Mouse (Mus musculus) kidney, embryonic 15.5 days (tissue): Measurements from ENCODE around the gene Olfr690. TPM values are rescaled to one million over a fixed set of nuclear protein-coding genes. Genes with fewer than 3 reads are reported as not detected.

Experiments used
- ATAC-seq: fragments of 200-750 bp; cut with Nextera tagmentation; replicated peaks from 2 replicates; pipeline ENCODE4 v1.8.0; 2017; ENCODE audit warnings: moderate TSS enrichment; ENCODE audit not compliant: low FRiP score
- H3K27ac ChIP-seq: fragments of 300-500 bp; sonication (generic); 2 replicates; pipeline ENCODE4 v1.5.1; 2015; ENCODE audit warnings: mild to moderate bottlenecking, inconsistent platforms
- H3K27me3 ChIP-seq: fragments of 300-500 bp; sonication (generic); 2 replicates; pipeline ENCODE4 v1.6.1; 2015; ENCODE audit warnings: inconsistent platforms
- H3K36me3 ChIP-seq: fragments of 300-500 bp; sonication (generic); 2 replicates; pipeline ENCODE4 v1.6.1; 2015; ENCODE audit warnings: inconsistent platforms
- H3K4me1 ChIP-seq: fragments of 300-500 bp; sonication (generic); 2 replicates; pipeline ENCODE4 v1.6.1; 2015; ENCODE audit warnings: inconsistent platforms
- H3K4me2 ChIP-seq: fragments of 300-500 bp; sonication (generic); 2 replicates; pipeline ENCODE4 v1.6.1; 2015; ENCODE audit warnings: moderate library complexity, mild to moderate bottlenecking, inconsistent platforms
- H3K4me3 ChIP-seq: fragments of 300-500 bp; sonication (generic); replicated peaks from 2 replicates; pipeline ENCODE4 v1.5.1; 2015; ENCODE audit warnings: mild to moderate bottlenecking, inconsistent platforms
- H3K9ac ChIP-seq: fragments of 300-500 bp; sonication (generic); 2 replicates; pipeline ENCODE4 v1.6.1; 2015; ENCODE audit warnings: mild to moderate bottlenecking, inconsistent platforms
- H3K9me3 ChIP-seq: fragments of 300-500 bp; sonication (generic); replicated peaks from 2 replicates; pipeline ENCODE4 v1.6.1; 2016; ENCODE audit warnings: inconsistent platforms
- WGBS: fragments of 180-500 bp; shearing (Covaris S2); methylation state at CpG from one replicate; pipeline ENCODE4 v1.1.7; 2015; ENCODE audit warnings: mixed read lengths; 5-methylcytosine and 5-hydroxymethylcytosine counted together
- polyA plus RNA-seq: library from polyadenylated mRNA; unstranded; fragments of >200 nt; fragmentation: Nextera tagmentation; extraction: Ambion mirVana; gene quantifications from 2 replicates; pipeline ENCODE4 v1.2.1, GENCODE M21; 2015

The Olfr690 gene
- polyA plus RNA-seq, 1 experiment from 2014 or later, result not detected

DNA sequence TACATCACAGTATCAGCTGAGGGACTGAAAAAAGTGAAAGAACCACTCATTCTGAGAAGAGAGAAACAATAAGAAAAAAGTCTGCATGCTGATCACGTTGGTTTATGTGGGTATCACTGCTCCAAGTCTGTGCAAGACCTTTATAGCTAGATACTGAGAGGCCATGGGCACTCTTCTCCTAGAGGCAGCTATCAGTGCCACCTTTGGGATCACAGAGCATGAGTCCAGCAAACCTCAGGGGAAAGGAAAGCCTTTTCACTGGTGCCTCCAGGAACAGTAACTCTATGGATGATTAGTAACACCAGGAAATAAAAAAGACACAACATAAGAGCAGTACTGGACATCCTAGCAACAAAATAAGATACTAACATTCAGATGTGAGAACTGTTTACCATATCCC, 8.3 kb upstream of the Olfr690 start, which contains the start of gene Olfr691:
Olfr691 (minus strand) TSS at position 101 of the 400 bp plus-strand sequence.
- no peaks in the 10 kb centered on the region for H3K27me3 ChIP-seq
- no peaks in the 10 kb centered on the region for H3K9me3 ChIP-seq
- H3K9ac ChIP-seq, result no peak within 1 kb of the TSS
- H3K27ac ChIP-seq, result no peak within 1 kb of the TSS
- no peak for ATAC-seq
- 51% methylated on average over 1 of the region's 1 CpGs for WGBS
- no peak within 1 kb of the TSS for H3K4me2 ChIP-seq
- H3K4me3 ChIP-seq, result no peak within 1 kb of the TSS
- H3K36me3 ChIP-seq, result no peaks in the 10 kb centered on the region
- no peaks in the 10 kb centered on the region for H3K4me1 ChIP-seq

- WGBS, result 75% methylated on average over 2 of the region's 2 CpGs
- H3K27ac ChIP-seq, result no peak overlapping the region
- no peaks in the 10 kb centered on the region for H3K9me3 ChIP-seq
- no peaks in the 10 kb centered on the region for H3K4me1 ChIP-seq
- H3K4me2 ChIP-seq, result no peak overlapping the region
- ATAC-seq, result no peak
- H3K9ac ChIP-seq, result no peak overlapping the region
- no peak overlapping the region for H3K4me3 ChIP-seq
- no peaks in the 10 kb centered on the region for H3K36me3 ChIP-seq
- H3K27me3 ChIP-seq, result no peaks in the 10 kb centered on the region
Observed at GRCm38 (mm10) chr7:105325302-105325701, 8.6 kb downstream of the Olfr690 start.

GRCm38 (mm10) chr7:105310865-105311264, 23.0 kb downstream of the Olfr690 start, which contains the start of gene Olfr689:
Gene Olfr689 (plus strand): TSS chr7:105311165.
- H3K27me3 ChIP-seq, result no peaks in the 10 kb centered on the region
- H3K36me3 ChIP-seq, result no peaks in the 10 kb centered on the region
- ATAC-seq, result no peak
- H3K4me3 ChIP-seq, result no peak within 1 kb of the TSS
- H3K9me3 ChIP-seq, result no peaks in the 10 kb centered on the region
- no peak within 1 kb of the TSS for H3K27ac ChIP-seq
- no peak within 1 kb of the TSS for H3K9ac ChIP-seq
- 73% methylated on average over 1 of the region's 1 CpGs for WGBS
- H3K4me2 ChIP-seq, result no peak within 1 kb of the TSS
- H3K4me1 ChIP-seq, result no peaks in the 10 kb centered on the region

DNA sequence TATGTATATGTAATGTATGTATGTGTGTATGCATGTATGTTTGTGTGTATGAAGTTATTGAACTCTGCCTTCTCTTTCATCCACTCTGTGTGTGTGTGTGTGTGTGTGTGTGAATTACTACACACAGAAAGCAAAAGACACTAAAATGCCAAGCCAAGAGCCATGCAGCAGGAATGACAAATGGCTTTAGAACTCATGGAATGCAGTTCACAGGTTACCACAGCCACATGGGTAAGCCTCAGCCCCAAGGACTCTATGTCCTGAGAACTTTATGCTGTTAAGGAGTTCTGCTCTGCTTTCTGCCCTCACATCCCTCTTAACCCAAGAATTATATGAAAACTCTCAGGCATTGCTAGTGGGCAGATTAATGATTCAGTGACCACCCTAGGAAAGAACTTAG, 43.9 kb downstream of the Olfr690 start:
- Histone ChIP-seq H3K4me2 (no peak overlapping the region), H3K27ac (no peak overlapping the region), H3K4me3 (no peak overlapping the region), H3K9ac (no peak overlapping the region), H3K9me3 (no peaks in the 10 kb centered on the region), H3K36me3 (no peaks in the 10 kb centered on the region), H3K27me3 (no peaks in the 10 kb centered on the region), H3K4me1 (no peaks in the 10 kb centered on the region)
- no peak for ATAC-seq

DNA sequence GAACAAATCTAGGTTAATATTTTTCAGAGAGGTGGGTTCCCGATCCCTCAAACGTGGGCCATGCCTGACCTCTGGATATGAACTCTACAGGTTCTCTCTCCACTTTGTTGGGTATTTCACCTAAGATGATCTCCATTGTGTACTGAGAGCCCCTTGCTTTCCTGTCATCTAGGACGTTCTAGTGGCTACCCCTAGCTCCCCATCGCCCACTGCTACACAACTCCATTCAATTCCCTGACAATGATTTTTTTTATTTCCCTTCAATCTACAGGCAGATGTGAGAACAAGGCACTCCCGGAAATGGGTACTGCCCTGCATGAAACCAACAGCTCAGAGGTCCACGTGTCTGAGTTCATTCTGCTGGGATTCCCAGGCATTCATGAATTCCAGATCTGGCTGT, 46.1 kb downstream of the Olfr690 start, which contains the start of gene Olfr688:
Olfr688 (plus strand) TSS at position 301 of the 400 bp plus-strand sequence.
- Histone ChIP-seq H3K9me3 (no peaks in the 10 kb centered on the region), H3K27me3 (no peaks in the 10 kb centered on the region), H3K9ac (no peak within 1 kb of the TSS), H3K27ac (no peak within 1 kb of the TSS), H3K4me1 (no peaks in the 10 kb centered on the region), H3K4me2 (no peak within 1 kb of the TSS), H3K36me3 (no peaks in the 10 kb centered on the region), H3K4me3 (no peak within 1 kb of the TSS)
- no peak for ATAC-seq
- WGBS, result 83% methylated on average over 6 of the region's 6 CpGs

Other genes with a start within 250 kb of the Olfr690 start
- not detected in 2 replicates for gene Olfr680-ps1, start 241.3 kb downstream of the Olfr690 start, polyA plus RNA-seq
- gene Olfr681, start 217.3 kb downstream of the Olfr690 start, polyA plus RNA-seq, result not detected in 2 replicates
- not detected in 2 replicates for gene Olfr683, start 187.1 kb downstream of the Olfr690 start, polyA plus RNA-seq
- gene Olfr684, start 170.5 kb downstream of the Olfr690 start, polyA plus RNA-seq, result not detected in 2 replicates
- not detected in 2 replicates for gene Olfr685, start 148.1 kb downstream of the Olfr690 start, polyA plus RNA-seq
- gene Olfr686, start 126.6 kb downstream of the Olfr690 start, polyA plus RNA-seq, result not detected in 2 replicates
- not detected in 2 replicates for gene Olfr688, start 46.0 kb downstream of the Olfr690 start, polyA plus RNA-seq
- not detected in 2 replicates for gene Olfr689, start 22.9 kb downstream of the Olfr690 start, polyA plus RNA-seq
- not detected in 2 replicates for gene Olfr691, start 8.2 kb upstream of the Olfr690 start, polyA plus RNA-seq
- gene Olfr692, start 34.1 kb upstream of the Olfr690 start, polyA plus RNA-seq, result not detected in 2 replicates
- gene Gm5901, start 40.9 kb upstream of the Olfr690 start, polyA plus RNA-seq, result not detected in 2 replicates
- 39.1 and 47.4 TPM in 2 replicates for gene Fam160a2, start 66.0 kb upstream of the Olfr690 start, polyA plus RNA-seq
- 0.08 TPM in 1 of 2 replicates, not detected in the other for gene Cnga4, start 70.5 kb upstream of the Olfr690 start, polyA plus RNA-seq
- gene Cckbr, start 91.6 kb upstream of the Olfr690 start, polyA plus RNA-seq, result 0.58 and 0.62 TPM in 2 replicates
- gene Cavin3, start 148.2 kb upstream of the Olfr690 start, polyA plus RNA-seq, result 53.4 and 72.0 TPM in 2 replicates
- 44.7 and 47.7 TPM in 2 replicates for gene Smpd1, start 220.3 kb upstream of the Olfr690 start, polyA plus RNA-seq
- gene Apbb1, start 247.5 kb upstream of the Olfr690 start, polyA plus RNA-seq, result 45.9 and 56.9 TPM in 2 replicates